Mouse (Mus musculus): ENCODE measurements at regions not wholly inside any gene's neighbourhood (a gene's known extent, or its start where the extent isn't known, plus 50 kb on each side); places are given as distances from the start of the nearest gene placed in this dataset.

DNA sequence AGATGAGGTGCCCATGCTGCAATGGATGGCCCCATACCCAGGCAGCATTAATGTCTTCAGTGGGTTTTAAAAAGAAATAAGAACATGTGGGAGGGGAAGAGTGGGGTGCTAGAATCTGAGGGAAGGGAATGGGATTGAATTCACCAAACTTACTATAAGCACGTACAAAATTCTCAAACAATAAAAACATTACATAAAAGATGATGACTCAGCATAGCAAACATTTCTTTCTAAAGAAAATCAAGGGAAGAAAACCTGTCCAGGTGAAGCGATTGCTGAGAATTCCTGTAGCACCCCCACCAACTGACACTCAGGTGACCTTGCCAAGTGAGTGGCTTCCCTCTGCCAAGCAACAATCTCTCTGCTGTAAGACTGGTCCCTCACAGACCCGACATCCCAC, 989.2 kb downstream of the Ttll7 start:
- no peak overlapping the region for H3K27ac ChIP-seq (replicated peaks)
- ATAC-seq (ENCODE audit: low FRiP score, low read depth): no peak
- 85% methylated on average over 3 of the region's 3 CpGs for whole genome bisulfite sequencing

DNA sequence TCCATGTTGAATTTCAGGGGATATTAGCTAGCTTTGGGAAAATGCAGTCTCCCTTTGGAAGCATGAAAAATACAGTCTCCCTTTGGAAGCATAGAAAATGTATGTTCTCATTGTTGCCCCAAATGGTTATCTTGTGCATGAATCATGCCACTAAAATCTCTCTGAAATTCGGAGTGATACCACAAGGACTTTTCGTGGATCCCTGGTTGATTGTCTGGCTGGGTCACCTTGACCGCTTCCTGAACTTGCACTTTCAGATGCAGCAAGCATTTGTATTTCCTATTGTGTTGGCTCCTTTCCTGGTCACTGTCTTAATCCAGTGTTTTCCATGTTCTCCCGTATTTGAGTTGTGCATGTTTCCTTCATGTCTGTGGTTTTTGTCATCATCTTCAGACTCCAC, 986.6 kb downstream of the Ttll7 start:
- no peaks in the 10 kb centered on the region for H3K4me1 ChIP-seq
- H3K4me3 ChIP-seq: no peak overlapping the region
- H3K9me3 ChIP-seq: no peaks in the 10 kb centered on the region
- H3K27ac ChIP-seq (replicated peaks): no peak overlapping the region
- no peak for ATAC-seq (ENCODE audit: low FRiP score, low read depth)
- no peaks in the 10 kb centered on the region for H3K27me3 ChIP-seq
- H3K4me2 ChIP-seq (replicated peaks): no peak overlapping the region
- H3K9ac ChIP-seq (replicated peaks): no peak overlapping the region
- 93% methylated on average over 4 of the region's 4 CpGs for WGBS
- H3K36me3 ChIP-seq: no peaks in the 10 kb centered on the region

More for the DNA sequence above, 989.2 kb downstream of the Ttll7 start:
- Histone ChIP-seq H3K4me2 (replicated peaks) (no peak overlapping the region), H3K9me3 (no peaks in the 10 kb centered on the region), H3K4me3 (no peak overlapping the region), H3K36me3 (no peaks in the 10 kb centered on the region), H3K9ac (replicated peaks) (no peak overlapping the region), H3K27me3 (no peaks in the 10 kb centered on the region), H3K4me1 (no peaks in the 10 kb centered on the region)

DNA sequence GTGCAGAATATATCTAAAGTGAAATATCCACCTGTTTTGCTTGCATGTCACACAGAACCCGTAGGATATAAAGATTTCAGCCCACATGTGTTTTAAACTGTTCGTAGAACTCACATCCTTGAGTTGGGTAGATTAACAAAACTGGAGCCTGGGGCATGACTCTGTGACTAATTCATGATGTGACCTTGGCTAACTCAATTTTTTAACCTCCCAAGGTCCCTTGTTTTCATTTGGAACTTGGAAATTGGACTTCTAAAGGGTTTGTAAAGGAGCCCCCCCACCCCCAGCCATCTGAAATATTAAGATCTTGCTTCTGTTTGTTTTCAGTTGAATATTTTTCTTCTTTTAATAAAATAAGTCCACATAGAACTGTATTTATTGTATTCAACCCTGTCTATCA, 983.5 kb downstream of the Ttll7 start:
- Histone ChIP-seq H3K9ac (replicated peaks) (no peak overlapping the region), H3K4me1 (no peaks in the 10 kb centered on the region), H3K4me2 (replicated peaks) (no peak overlapping the region), H3K36me3 (no peaks in the 10 kb centered on the region), H3K27me3 (no peaks in the 10 kb centered on the region), H3K4me3 (no peak overlapping the region), H3K27ac (replicated peaks) (no peak overlapping the region), H3K9me3 (no peaks in the 10 kb centered on the region)
- WGBS: 84% methylated on average over 2 of the region's 2 CpGs
- no peak for ATAC-seq (ENCODE audit: low FRiP score, low read depth)

DNA sequence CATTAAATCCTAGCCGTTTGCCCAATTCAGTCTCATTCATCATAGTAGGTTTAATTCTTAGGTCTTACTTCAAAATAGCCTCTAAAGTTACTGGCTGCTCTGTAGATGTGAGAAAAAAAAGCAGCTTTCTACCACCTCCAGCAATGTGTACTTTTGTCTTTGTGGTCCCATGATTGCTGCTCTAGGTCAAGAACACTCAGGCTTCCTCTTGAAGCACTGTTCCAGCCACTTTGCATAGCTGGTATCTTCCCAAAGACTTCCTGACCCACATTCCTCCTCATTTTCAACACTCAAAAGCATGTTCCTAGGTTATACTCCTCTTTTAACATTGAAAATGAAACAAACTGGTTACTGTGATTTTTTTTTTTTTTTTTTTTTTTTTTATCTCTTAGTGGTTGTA, 973.2 kb downstream of the Ttll7 start:
- Histone ChIP-seq H3K9me3 (no peaks in the 10 kb centered on the region), H3K9ac (replicated peaks) (no peak overlapping the region), H3K36me3 (no peaks in the 10 kb centered on the region), H3K27me3 (no peaks in the 10 kb centered on the region), H3K4me1 (no peaks in the 10 kb centered on the region), H3K4me3 (no peak overlapping the region), H3K4me2 (replicated peaks) (no peak overlapping the region), H3K27ac (replicated peaks) (no peak overlapping the region)
- no peak for ATAC-seq (ENCODE audit: low FRiP score, low read depth)
- WGBS: 92% methylated on average over 1 of the region's 1 CpGs

DNA sequence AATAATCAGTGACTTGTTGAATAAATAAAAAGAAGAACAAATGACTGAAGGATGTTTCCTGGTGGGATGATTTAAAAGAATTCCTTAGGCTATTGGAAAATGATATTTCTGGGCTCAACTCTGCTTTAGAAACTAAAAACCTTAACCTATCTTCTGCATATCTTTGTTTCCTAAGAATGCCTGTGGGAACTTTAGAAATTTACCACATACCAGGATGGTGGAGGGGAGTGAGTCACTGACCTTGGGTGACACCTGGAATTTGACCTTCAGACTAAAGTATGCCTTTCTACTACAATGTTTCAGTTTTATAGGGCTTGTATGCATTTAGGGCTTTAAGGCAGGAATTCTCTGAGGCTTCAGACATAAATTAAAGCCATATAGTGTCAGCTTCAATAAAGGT, 972.3 kb downstream of the Ttll7 start:
- H3K9ac ChIP-seq (replicated peaks): no peak overlapping the region
- ATAC-seq (ENCODE audit: low FRiP score, low read depth): no peak
- H3K36me3 ChIP-seq: no peaks in the 10 kb centered on the region
- H3K4me2 ChIP-seq (replicated peaks): no peak overlapping the region
- H3K4me1 ChIP-seq: no peaks in the 10 kb centered on the region
- H3K27me3 ChIP-seq: no peaks in the 10 kb centered on the region
- H3K4me3 ChIP-seq: no peak overlapping the region
- H3K9me3 ChIP-seq: no peaks in the 10 kb centered on the region
- H3K27ac ChIP-seq (replicated peaks): no peak overlapping the region

DNA sequence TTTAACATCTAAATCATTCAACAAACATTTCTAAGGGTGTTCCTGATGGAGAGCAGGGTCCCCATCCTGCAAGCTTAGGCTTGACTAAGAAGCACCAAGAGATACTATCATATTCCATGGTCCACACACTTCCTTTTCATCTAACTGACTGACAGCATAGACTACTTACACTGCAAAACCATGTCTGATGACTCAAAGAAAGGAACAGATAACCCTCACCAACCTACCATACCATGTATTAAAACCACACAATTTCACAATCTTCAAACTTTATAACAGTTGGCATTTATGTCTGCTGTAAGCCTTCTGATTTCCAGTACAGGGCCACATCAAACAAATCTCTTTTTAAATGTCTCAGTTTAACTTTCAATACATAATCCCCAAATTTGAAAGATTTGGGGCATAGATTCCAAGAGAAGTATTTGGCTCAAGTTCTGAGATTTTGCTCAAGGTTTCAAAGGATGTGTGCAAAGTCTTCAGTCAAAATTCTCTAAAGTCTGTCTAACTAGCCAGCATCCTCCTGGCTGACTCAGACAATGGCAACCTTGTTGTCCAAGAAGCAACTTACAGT, 962.0 kb downstream of the Ttll7 start:
- Histone ChIP-seq H3K27ac (replicated peaks) (no peak overlapping the region), H3K4me3 (no peak overlapping the region), H3K9me3 (no peaks in the 10 kb centered on the region), H3K9ac (replicated peaks) (no peak overlapping the region), H3K4me1 (no peaks in the 10 kb centered on the region), H3K27me3 (no peaks in the 10 kb centered on the region), H3K4me2 (replicated peaks) (no peak overlapping the region), H3K36me3 (no peaks in the 10 kb centered on the region)
- no peak for ATAC-seq (ENCODE audit: low FRiP score, low read depth)

DNA sequence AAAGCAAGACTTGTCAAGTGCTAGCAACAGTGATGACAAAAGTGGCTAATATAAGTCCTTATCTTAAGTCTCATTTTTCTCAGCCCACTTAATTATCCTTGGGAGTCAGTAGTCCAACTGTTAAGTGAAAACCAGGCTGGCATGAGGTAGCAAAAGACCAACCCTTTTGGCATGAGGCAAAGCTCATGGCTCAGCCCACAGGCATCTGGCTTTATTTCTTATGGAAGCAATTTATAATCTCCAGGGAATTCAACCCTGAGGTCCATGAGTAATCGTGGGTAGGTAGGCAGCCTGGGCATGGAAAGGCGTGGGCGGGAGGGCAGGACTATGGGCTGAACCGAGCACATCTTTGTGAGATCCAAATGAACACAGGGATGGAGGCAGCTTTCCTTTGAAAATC, 950.4 kb downstream of the Ttll7 start:
- H3K4me2 ChIP-seq (replicated peaks): no peak overlapping the region
- no peak overlapping the region for H3K27ac ChIP-seq (replicated peaks)
- no peak overlapping the region for H3K9ac ChIP-seq (replicated peaks)
- H3K4me3 ChIP-seq: no peak overlapping the region
- H3K9me3 ChIP-seq: no peaks in the 10 kb centered on the region
- 78% methylated on average over 4 of the region's 4 CpGs for WGBS
- no peaks in the 10 kb centered on the region for H3K4me1 ChIP-seq
- no peaks in the 10 kb centered on the region for H3K27me3 ChIP-seq
- no peak; the same call in 1 of the 2 replicates for ATAC-seq (ENCODE audit: low FRiP score, low read depth)
- no peaks in the 10 kb centered on the region for H3K36me3 ChIP-seq

DNA sequence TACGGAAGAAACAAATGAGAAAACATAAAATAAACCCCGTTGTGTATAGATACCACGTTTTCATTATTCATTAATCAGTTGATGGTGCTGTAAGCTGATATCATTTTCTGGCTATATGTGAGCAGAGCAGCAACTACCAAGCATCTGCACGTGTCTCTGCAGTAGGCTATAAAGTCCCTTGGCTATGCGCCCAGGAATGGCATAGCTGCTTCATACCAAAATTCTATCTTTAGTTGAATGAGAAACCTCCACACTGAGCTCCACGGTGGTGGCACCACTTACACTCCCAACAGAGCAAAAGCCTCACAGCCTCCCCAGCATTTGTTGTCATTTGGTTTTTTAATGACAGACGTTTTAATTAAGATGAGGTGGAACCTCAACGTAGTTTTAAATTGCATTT, 944.4 kb downstream of the Ttll7 start:
- H3K36me3 ChIP-seq: no peaks in the 10 kb centered on the region
- H3K27ac ChIP-seq (replicated peaks): no peak overlapping the region
- no peak overlapping the region for H3K4me2 ChIP-seq (replicated peaks)
- H3K9ac ChIP-seq (replicated peaks): no peak overlapping the region
- no peaks in the 10 kb centered on the region for H3K4me1 ChIP-seq
- H3K9me3 ChIP-seq: no peaks in the 10 kb centered on the region
- no peaks in the 10 kb centered on the region for H3K27me3 ChIP-seq
- no peak overlapping the region for H3K4me3 ChIP-seq
- no peak for ATAC-seq (ENCODE audit: low FRiP score, low read depth)
- 86% methylated on average over 8 of the region's 8 CpGs for WGBS

DNA sequence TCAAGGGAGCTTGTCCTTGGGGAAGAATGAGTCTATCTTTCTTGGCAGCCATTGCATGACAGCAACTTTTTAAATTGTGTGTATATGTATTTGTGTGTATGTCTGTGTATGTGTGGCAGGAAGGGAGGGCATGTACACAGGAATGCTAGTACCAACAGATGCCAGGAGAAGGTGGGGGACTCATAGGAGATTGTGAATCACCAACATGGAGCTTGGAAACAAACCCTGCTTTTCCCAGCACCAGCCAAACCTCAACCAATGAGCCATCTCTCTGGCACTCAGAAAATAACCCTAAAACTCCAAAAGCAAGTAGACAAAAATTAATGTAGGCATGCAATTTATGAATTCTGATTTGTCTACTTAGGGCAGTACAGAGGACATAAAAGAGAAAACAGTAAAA, 942.9 kb downstream of the Ttll7 start:
- ATAC-seq (ENCODE audit: low FRiP score, low read depth): no peak
- Histone ChIP-seq H3K4me3 (no peak overlapping the region), H3K4me1 (no peaks in the 10 kb centered on the region), H3K9me3 (no peaks in the 10 kb centered on the region), H3K9ac (replicated peaks) (no peak overlapping the region), H3K36me3 (no peaks in the 10 kb centered on the region), H3K27ac (replicated peaks) (no peak overlapping the region), H3K4me2 (replicated peaks) (no peak overlapping the region), H3K27me3 (no peaks in the 10 kb centered on the region)

DNA sequence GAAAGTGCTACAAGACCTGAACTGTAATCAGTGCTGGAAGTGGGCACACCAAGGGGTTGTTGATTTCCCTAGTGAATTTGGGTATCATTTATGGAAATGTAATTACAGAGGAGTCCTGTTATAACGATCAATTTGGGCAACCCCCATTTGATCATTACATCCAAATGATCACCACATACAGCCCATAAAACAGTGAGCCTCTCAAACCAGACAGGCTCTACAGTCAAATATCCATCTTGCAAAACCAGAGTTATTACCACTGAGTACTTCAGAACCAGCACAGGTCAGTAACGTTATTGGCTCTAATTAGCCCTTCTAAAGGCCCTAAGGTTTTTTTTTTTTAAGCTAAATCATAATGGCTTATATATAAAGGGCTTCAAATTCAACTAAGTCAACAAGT, 934.4 kb downstream of the Ttll7 start:
- Histone ChIP-seq H3K9ac (replicated peaks) (no peak overlapping the region), H3K9me3 (no peaks in the 10 kb centered on the region), H3K4me2 (replicated peaks) (no peak overlapping the region), H3K4me3 (no peak overlapping the region), H3K36me3 (no peaks in the 10 kb centered on the region), H3K27me3 (no peaks in the 10 kb centered on the region), H3K4me1 (no peaks in the 10 kb centered on the region), H3K27ac (replicated peaks) (no peak overlapping the region)
- ATAC-seq (ENCODE audit: low FRiP score, low read depth): no peak
- 81% methylated on average over 2 of the region's 2 CpGs for WGBS

DNA sequence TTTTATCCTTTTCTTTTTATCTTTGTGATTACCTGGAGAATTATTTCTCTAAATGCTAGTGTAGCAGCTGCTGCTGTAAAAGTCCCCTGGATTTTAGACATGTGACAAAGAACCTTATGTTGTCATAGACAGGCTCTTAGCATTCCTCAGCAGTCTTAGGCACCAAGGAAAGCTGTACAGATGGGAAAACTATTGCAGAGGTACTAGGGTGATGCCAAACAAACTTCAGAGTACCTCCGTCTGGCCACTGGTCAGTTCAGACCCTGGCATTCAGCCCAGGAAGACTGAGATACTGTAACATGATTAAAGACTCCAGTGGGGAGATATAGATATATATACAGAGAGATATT, 898.6 kb downstream of the Ttll7 start:
- H3K27me3 ChIP-seq: no peaks in the 10 kb centered on the region
- H3K9ac ChIP-seq (replicated peaks): no peak overlapping the region
- H3K36me3 ChIP-seq: no peaks in the 10 kb centered on the region
- H3K9me3 ChIP-seq: no peaks in the 10 kb centered on the region
- H3K4me3 ChIP-seq: no peak overlapping the region
- ATAC-seq (ENCODE audit: low FRiP score, low read depth): no peak
- peaks cover 9% of the 10 kb centered on the region for H3K4me1 ChIP-seq
- no peak overlapping the region for H3K4me2 ChIP-seq (replicated peaks)
- no peak overlapping the region for H3K27ac ChIP-seq (replicated peaks)
- 87% methylated on average over 1 of the region's 1 CpGs for WGBS

DNA sequence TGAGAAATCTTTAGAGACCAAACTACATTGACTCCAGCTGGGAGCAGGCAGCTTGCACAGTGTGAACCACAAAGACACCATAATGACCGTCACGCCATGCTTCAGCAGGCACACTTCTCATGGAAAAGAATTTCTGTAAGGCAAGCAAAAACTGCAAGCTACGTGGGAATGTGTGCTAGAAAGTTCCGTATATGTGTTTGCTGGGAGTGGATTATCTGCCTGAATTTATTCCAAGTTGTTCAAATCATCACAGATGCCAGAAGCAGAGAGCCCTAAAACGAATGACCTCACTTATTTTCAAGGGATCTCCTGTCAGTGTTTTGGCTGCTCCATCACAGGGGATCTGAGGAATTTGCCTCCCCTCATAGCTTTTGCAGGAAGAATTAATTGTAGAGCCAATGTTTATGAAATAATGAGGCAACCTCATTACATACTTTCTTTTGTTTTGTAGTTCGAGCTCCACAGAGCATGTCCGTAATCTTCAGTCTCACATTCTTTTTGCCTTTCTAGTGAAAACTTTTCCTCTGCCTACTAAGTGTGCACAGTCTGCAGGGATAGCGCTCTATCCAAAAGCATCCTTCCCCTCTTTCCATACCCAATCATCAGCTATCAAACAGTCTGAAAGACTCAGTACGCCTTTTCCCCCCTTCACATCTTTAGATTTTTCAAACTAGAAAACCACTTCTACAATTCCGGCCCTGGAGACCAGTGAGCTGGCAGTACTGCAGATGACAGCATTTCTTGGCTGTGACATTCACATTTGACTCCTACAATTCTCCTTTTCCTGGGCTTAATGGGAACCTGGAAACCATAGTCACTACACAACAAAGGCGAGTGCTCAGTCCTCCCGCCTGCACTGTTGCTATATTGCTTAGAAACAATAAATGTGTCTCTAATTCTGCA, 898.0 kb downstream of the Ttll7 start:
- no peak overlapping the region for H3K27ac ChIP-seq (replicated peaks)
- 45% methylated on average over 12 of the region's 12 CpGs for WGBS
- H3K4me2 ChIP-seq (replicated peaks): no peak overlapping the region
- peaks cover 9% of the 10 kb centered on the region for H3K4me1 ChIP-seq
- H3K4me3 ChIP-seq: no peak overlapping the region
- H3K9me3 ChIP-seq: no peaks in the 10 kb centered on the region
- no peaks in the 10 kb centered on the region for H3K27me3 ChIP-seq
- no peak overlapping the region for H3K9ac ChIP-seq (replicated peaks)
- no peaks in the 10 kb centered on the region for H3K36me3 ChIP-seq
- ATAC-seq (ENCODE audit: low FRiP score, low read depth): peak; percentile 58; the same call in 1 of the 2 replicates

DNA sequence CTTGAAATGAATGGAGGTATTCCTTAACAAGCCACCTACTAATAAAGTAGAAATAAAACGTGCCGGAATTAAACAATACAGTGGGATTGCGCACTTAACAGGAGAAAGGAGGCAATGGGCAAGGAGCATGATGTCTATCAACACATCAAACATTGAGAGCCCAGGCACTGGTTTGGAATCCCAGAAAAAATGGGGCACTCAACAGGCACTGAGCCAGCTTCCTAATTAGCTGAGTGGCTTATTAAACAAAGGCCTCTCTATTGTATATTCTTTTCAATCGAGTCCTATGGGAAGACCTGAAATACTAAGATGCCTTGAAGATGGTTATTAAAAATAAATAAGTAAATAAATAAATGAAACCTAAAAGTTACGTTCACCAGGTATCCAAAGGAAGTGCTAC, 897.3 kb downstream of the Ttll7 start:
- no peak overlapping the region for H3K4me2 ChIP-seq (replicated peaks)
- no peaks in the 10 kb centered on the region for H3K27me3 ChIP-seq
- H3K27ac ChIP-seq (replicated peaks): no peak overlapping the region
- H3K4me3 ChIP-seq: no peak overlapping the region
- no peak overlapping the region for H3K9ac ChIP-seq (replicated peaks)
- H3K36me3 ChIP-seq: no peaks in the 10 kb centered on the region
- H3K4me1 ChIP-seq: peaks cover 9% of the 10 kb centered on the region
- WGBS: 77% methylated on average over 5 of the region's 5 CpGs
- ATAC-seq (ENCODE audit: low FRiP score, low read depth): peak; percentile 50; the same call in 1 of the 2 replicates
- H3K9me3 ChIP-seq: no peaks in the 10 kb centered on the region
